Mouse (Mus musculus): ENCODE measurements around the gene Ntrk3.

DNA sequence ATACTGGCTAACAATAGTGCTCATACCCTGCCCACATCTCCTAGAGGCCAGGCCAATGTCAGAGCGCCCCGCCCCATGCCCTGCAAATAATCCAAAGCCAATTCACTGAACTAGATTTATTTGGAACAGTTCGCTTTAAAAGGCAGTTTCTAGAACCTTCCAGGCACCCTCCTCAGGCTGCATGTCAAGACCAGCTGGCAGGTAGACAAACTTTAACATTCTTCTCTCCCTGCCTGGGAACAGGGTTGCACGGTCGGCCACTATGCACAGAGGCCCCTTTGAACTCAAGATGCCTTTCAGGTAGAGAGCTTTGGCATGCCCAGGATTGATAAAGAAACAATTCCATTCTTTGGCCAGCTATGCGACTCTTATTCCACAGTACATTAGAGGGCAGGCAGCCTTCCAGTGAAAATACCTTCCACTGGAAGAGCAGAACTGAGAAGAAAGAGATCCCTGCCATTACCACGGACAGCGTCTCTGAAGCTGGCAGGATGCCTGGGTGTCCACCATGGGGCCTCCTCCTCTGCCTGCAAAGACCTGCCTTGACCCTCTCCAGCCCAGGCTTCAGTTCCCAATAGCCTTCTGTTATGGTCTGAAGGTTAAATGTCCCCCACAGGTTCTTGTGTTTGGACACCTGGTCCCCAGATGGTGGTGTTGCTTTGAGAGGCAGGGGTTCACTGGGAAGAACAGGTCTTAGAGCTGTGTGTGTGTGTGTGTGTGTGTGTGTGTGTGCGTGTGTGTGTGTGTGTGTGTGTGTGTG lies 298.3 kb downstream of the Ntrk3 start:
- TF ChIP-seq CTCF (IDR thresholded peaks at IDR 0.05; ENCODE audit: extremely low read depth, insufficient read depth, low read length): no peak
- no peak for TF ChIP-seq POLR2A (IDR thresholded peaks at IDR 0.05; ENCODE audit: extremely low read depth, insufficient read depth, low read length)
